Mouse (Mus musculus): ENCODE data around the gene Amy2a3. TPM values are rescaled to one million over a fixed set of nuclear protein-coding genes. Genes with fewer than 3 reads are reported as not detected.

Amy2a3 gene
- not detected in 2 replicates for polyA plus RNA-seq (2012; rRNA removed)

GRCm38 (mm10) chr3:113323952-113324351 is at the start of gene Amy2a3:
Gene Amy2a3 (minus strand): TSS chr3:113324052.

GRCm38 (mm10) chr3:113356558-113356957 is 32.7 kb upstream of the Amy2a3 start, which contains the start of gene Amy2a2:
Gene Amy2a2 (minus strand): TSS chr3:113356658.

GRCm38 (mm10) chr3:113291349-113291748 is 32.5 kb downstream of the Amy2a3 start, which contains the start of gene Amy2a4:
Gene Amy2a4 (minus strand): TSS chr3:113291449.

Other genes with a start within 250 kb of the Amy2a3 start
- gene Amy2a5, start 65.2 kb downstream of the Amy2a3 start, polyA plus RNA-seq (2012; rRNA removed): 0.01 and 0.06 TPM in 2 replicates
- gene Amy2a4, start 32.6 kb downstream of the Amy2a3 start, polyA plus RNA-seq (2012; rRNA removed): not detected in 2 replicates
- not detected in 2 replicates for gene Amy2a2, start 32.6 kb upstream of the Amy2a3 start, polyA plus RNA-seq (2012; rRNA removed)
- gene Amy2a1, start 208.4 kb upstream of the Amy2a3 start, polyA plus RNA-seq (2012; rRNA removed): 0.05 TPM in 1 of 2 replicates, not detected in the other